Mouse (Mus musculus) embryonic facial prominence, embryonic 14.5 days (tissue): ENCODE measurements around the gene Bahcc1. TPM values are rescaled to one million over a fixed set of nuclear protein-coding genes. Genes with fewer than 3 reads are reported as not detected.

Source experiments
- ATAC-seq: fragments of 200-750 bp; cut with Nextera tagmentation; 2 replicates; pipeline ENCODE4 v1.8.0; 2017; ENCODE audit warnings: low read depth, moderate number of reproducible peaks, moderate TSS enrichment
- DNase-seq: peaks from one replicate; pipeline ENCODE4 v3.0.0-alpha.2; 2015; ENCODE audit warnings: low spot score
- H3K27ac ChIP-seq: fragments of 300-500 bp; sonication (generic); replicated peaks from 2 replicates; pipeline ENCODE4 v1.5.1; 2014; ENCODE audit warnings: low read depth, mild to moderate bottlenecking, low read length, moderate library complexity
- H3K27me3 ChIP-seq: fragments of 300-500 bp; sonication (generic); replicated peaks from 2 replicates; pipeline ENCODE4 v1.6.1; 2014; ENCODE audit warnings: low read length; ENCODE audit not compliant: control insufficient read depth, insufficient read depth
- H3K36me3 ChIP-seq: fragments of 300-500 bp; sonication (generic); 2 replicates; pipeline ENCODE4 v1.6.1; 2014; ENCODE audit warnings: low read length, mixed read lengths; ENCODE audit not compliant: control insufficient read depth, insufficient read depth
- H3K4me1 ChIP-seq: fragments of 300-500 bp; sonication (generic); 2 replicates; pipeline ENCODE4 v1.6.1; 2014; ENCODE audit warnings: antibody characterized with exemption, low read length; ENCODE audit not compliant: control insufficient read depth, insufficient read depth
- H3K4me2 ChIP-seq: fragments of 300-500 bp; sonication (generic); 2 replicates; pipeline ENCODE4 v1.6.1; 2014; ENCODE audit warnings: low read depth, mild to moderate bottlenecking, low read length, moderate library complexity, mixed read lengths
- H3K4me3 ChIP-seq: fragments of 300-500 bp; sonication (generic); 2 replicates; pipeline ENCODE4 v1.5.1; 2014; ENCODE audit warnings: low read depth, mild to moderate bottlenecking, low read length
- H3K9ac ChIP-seq: fragments of 300-500 bp; sonication (generic); 2 replicates; pipeline ENCODE4 v1.6.1; 2014; ENCODE audit warnings: low read depth, mild to moderate bottlenecking, low read length, moderate library complexity, mixed read lengths
- H3K9me3 ChIP-seq: fragments of 300-500 bp; sonication (generic); 2 replicates; pipeline ENCODE4 v1.6.1; 2016; ENCODE audit warnings: low read length; ENCODE audit not compliant: control insufficient read depth
- WGBS: fragments of 180-500 bp; shearing (Covaris S2); extraction: QIAGEN DNeasy Blood & Tissue Kit; methylation state at CpG from one replicate; pipeline ENCODE4 v1.1.7; 2014; 5-methylcytosine and 5-hydroxymethylcytosine counted together
- microRNA-seq: library from miRNA; unstranded; fragments of <30 nt; microRNA quantifications from one replicate; pipeline ENCODE4, GENCODE M21; 2016; ENCODE audit warnings: borderline number of aligned reads
- polyA plus RNA-seq: library from polyadenylated mRNA; unstranded; fragments of >200 nt; fragmentation: Nextera tagmentation; extraction: Ambion mirVana; gene quantifications from 2 replicates; pipeline ENCODE4 v1.2.1, GENCODE M21; 2014

The Bahcc1 gene
- polyA plus RNA-seq, 1 experiment from 2014 or later, result 11.1 TPM

DNA sequence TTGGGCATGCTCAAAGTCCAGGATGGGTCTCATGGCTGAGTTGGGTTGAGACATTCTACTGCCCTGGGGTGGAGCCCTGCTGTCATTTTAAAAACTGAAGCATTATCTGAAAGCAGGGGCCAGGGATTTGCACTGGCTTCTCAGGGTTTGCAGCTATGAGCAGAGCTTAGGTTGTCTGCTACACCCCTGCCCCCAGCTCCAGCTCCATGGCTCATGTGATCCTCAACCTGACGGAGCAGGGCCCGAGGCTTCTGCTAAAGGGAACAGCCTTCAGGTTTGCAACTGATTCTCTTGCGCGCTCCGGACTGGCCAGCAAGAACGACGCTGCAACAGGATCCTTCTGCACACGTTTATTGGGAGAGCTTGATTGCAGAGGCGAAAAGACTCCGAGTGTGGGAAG, 87.4 kb downstream of the Bahcc1 start:
- Histone ChIP-seq H3K9me3 (no peaks in the 10 kb centered on the region), H3K36me3 (no peaks in the 10 kb centered on the region), H3K4me1 (peaks cover 9% of the 10 kb centered on the region), H3K4me2 (no peak overlapping the region), H3K4me3 (no peak overlapping the region), H3K27ac (no peak overlapping the region), H3K27me3 (no peaks in the 10 kb centered on the region), H3K9ac (no peak overlapping the region)
- DNase-seq, result no peak
- no peak for ATAC-seq
- WGBS, result 96% methylated on average over 10 of the region's 10 CpGs

DNA sequence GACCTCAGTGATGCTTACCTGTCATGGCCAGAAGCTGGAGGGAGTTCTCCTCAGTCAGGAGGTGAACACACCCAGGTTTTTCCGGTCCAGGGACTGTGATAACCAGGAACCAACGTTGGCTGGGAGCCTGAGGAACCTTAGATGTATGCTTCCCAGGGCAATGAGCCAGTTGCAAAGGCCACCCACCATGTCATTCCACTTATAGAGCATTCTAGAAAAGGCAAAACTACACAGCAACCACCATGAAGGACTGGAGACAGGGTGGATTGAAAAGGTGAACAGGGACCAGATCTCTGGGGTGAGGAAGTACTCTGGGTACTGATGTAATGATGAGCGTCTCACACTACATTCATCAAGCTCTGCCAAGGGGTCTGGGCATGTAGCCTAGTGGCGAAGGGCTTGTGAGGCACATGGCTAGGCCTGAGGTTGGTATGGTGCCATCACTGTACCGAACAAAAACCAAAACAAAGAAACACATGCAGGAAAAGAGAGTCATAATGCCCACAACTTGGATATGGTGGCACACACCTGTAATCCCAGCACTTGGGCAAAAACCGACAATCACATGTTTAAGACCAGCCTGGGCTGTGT, 102.8 kb downstream of the Bahcc1 start:
- H3K4me3 ChIP-seq, result no peak overlapping the region
- 78% methylated on average over 6 of the region's 6 CpGs for WGBS
- ATAC-seq (no peak), DNase-seq (no peak)
- H3K4me2 ChIP-seq, result no peak overlapping the region
- H3K4me1 ChIP-seq, result no peaks in the 10 kb centered on the region
- no peaks in the 10 kb centered on the region for H3K27me3 ChIP-seq
- no peaks in the 10 kb centered on the region for H3K36me3 ChIP-seq
- 0 out of 2 replicates have a peak, but pooled peaks cover 6% of the 10 kb centered on the region for H3K9me3 ChIP-seq
- no peak overlapping the region for H3K27ac ChIP-seq
- no peak overlapping the region for H3K9ac ChIP-seq

DNA sequence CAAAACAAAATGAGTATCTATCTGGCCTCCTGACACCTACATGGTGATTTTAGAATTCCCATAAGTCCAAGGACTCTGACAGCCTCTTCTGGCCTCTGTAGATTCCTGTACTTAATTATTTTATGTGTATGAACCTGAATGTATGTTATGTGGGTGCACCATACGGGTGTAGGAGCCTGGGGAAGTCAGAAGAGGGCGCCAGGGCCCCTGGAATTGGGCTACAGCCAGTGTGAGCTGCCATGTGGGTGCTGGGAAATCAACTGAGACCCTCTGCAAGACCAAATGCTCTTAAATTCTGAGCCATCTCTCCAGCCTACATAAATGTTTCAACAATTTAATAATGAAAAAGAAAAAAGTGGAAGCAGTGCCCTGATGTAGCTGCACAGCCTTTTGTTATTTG, 104.7 kb downstream of the Bahcc1 start:
- Histone ChIP-seq H3K9ac (no peak overlapping the region), H3K9me3 (0 out of 2 replicates have a peak, but pooled peaks cover 9% of the 10 kb centered on the region), H3K36me3 (no peaks in the 10 kb centered on the region), H3K4me1 (no peaks in the 10 kb centered on the region), H3K4me3 (no peak overlapping the region), H3K4me2 (no peak overlapping the region), H3K27ac (no peak overlapping the region), H3K27me3 (no peaks in the 10 kb centered on the region)
- WGBS, result 44% methylated on average over 2 of the region's 2 CpGs
- no peak for ATAC-seq
- no peak for DNase-seq

GRCm38 (mm10) chr11:120338786-120339185, 106.0 kb downstream of the Bahcc1 start:
- no peak overlapping the region for H3K27ac ChIP-seq
- 0 out of 2 replicates have a peak, but pooled peaks cover 9% of the 10 kb centered on the region for H3K9me3 ChIP-seq
- no peaks in the 10 kb centered on the region for H3K36me3 ChIP-seq
- H3K27me3 ChIP-seq, result no peaks in the 10 kb centered on the region
- H3K4me2 ChIP-seq, result no peak overlapping the region
- DNase-seq, result no peak
- WGBS, result 70% methylated on average over 3 of the region's 3 CpGs
- no peak for ATAC-seq
- H3K4me1 ChIP-seq, result no peaks in the 10 kb centered on the region
- H3K9ac ChIP-seq, result no peak overlapping the region
- H3K4me3 ChIP-seq, result no peak overlapping the region

DNA sequence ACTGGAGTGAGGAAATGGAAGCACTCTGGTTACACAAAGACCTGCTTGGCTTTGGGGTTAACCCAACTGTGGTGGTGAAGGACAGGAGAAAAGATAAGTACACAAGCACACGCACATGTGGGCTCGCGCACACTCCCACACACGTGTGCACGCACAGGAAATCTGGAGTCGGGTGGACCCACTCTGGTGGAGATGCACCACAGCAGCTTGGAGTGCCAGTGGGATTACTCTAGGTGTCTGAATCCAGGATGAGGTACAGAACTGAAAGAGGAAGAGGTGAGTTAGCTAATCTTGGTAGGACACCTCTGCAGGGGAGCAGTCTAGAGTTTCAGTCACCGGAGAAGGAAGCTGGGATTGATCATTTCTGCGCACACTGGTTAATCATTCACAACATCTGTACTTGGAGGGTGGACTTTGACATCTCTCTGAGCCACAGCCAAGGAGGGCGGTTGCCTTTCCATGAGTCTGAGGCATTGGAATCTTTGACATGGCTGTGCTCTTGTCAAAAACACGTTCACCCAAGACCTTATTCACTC, 107.3 kb downstream of the Bahcc1 start:
- Histone ChIP-seq H3K4me1 (no peaks in the 10 kb centered on the region), H3K9ac (no peak overlapping the region), H3K27me3 (no peaks in the 10 kb centered on the region), H3K27ac (no peak overlapping the region), H3K4me3 (no peak overlapping the region), H3K4me2 (no peak overlapping the region), H3K36me3 (peaks cover 6% of the 10 kb centered on the region), H3K9me3 (0 out of 2 replicates have a peak, but pooled peaks cover 3% of the 10 kb centered on the region)
- no peak for DNase-seq
- ATAC-seq, result no peak
- WGBS, result 80% methylated on average over 10 of the region's 10 CpGs

- no peak overlapping the region for H3K9ac ChIP-seq
- no peak overlapping the region for H3K4me3 ChIP-seq
- H3K27ac ChIP-seq, result no peak overlapping the region
- ATAC-seq, result no peak
- no peaks in the 10 kb centered on the region for H3K27me3 ChIP-seq
- no peak overlapping the region for H3K4me2 ChIP-seq
- 0 out of 2 replicates have a peak, but pooled peaks cover 3% of the 10 kb centered on the region for H3K9me3 ChIP-seq
- H3K4me1 ChIP-seq, result no peaks in the 10 kb centered on the region
- DNase-seq, result no peak
- H3K36me3 ChIP-seq, result peaks cover 16% of the 10 kb centered on the region
- WGBS, result 91% methylated on average over 4 of the region's 4 CpGs
Observed at GRCm38 (mm10) chr11:120341661-120342060, 108.9 kb downstream of the Bahcc1 start.

Small RNA genes within 50 kb of the gene (microRNA-seq; reads per million reads assigned to microRNA genes)
- not detected for gene Gm47297

Other genes with a start within 250 kb of the Bahcc1 start
- gene Aatk, start 185.8 kb upstream of the Bahcc1 start, polyA plus RNA-seq, result 8.7 and 10.8 TPM in 2 replicates
- gene Cep131, start 146.1 kb upstream of the Bahcc1 start, polyA plus RNA-seq, result 23.7 and 28.2 TPM in 2 replicates
- 13.1 and 14.1 TPM in 2 replicates for gene Tepsin, start 134.2 kb upstream of the Bahcc1 start, polyA plus RNA-seq
- gene Ndufaf8, start 134.0 kb upstream of the Bahcc1 start, polyA plus RNA-seq, result 76.4 and 88.7 TPM in 2 replicates
- gene Slc38a10, start 81.6 kb upstream of the Bahcc1 start, polyA plus RNA-seq, result 78.8 and 86.4 TPM in 2 replicates
- gene Actg1, start 115.6 kb downstream of the Bahcc1 start, polyA plus RNA-seq, result 2,264 and 2,593 TPM in 2 replicates
- gene Fscn2, start 128.6 kb downstream of the Bahcc1 start, polyA plus RNA-seq, result 0.48 and 1.1 TPM in 2 replicates
- gene Faap100, start 145.8 kb downstream of the Bahcc1 start, polyA plus RNA-seq, result 30.0 and 32.7 TPM in 2 replicates
- 38.1 and 44.6 TPM in 2 replicates for gene Nploc4, start 204.8 kb downstream of the Bahcc1 start, polyA plus RNA-seq
- gene Tspan10, start 209.7 kb downstream of the Bahcc1 start, polyA plus RNA-seq, result 0.63 TPM in 1 of 2 replicates, not detected in the other
- not detected in 2 replicates for gene Pde6g, start 220.6 kb downstream of the Bahcc1 start, polyA plus RNA-seq
- gene Oxld1, start 225.1 kb downstream of the Bahcc1 start, polyA plus RNA-seq, result 12.8 and 15.3 TPM in 2 replicates
- 27.7 and 27.9 TPM in 2 replicates for gene Ccdc137, start 225.2 kb downstream of the Bahcc1 start, polyA plus RNA-seq
- 43.2 and 46.4 TPM in 2 replicates for gene Arl16, start 234.7 kb downstream of the Bahcc1 start, polyA plus RNA-seq